Mouse (Mus musculus) adrenal gland, adult (tissue): ENCODE data around the gene Skint3.
"Not testable (repeated sequence)": the region's sequence is repeated elsewhere in the genome, so short reads cannot be mapped to it uniquely, and the experiment has no call there.

Source experiments
- DNase-seq, 2 experiments: peaks; one replicate each; pipeline ENCODE4 v3.0.0; 2022 to 2023; ENCODE audit warnings: low spot score in 1 of 2; ENCODE audit not compliant: inconsistent age in 2 of 2

The Skint3 gene

GRCm38 (mm10) chr4:112231945-112232344 lies at the start of gene Skint3:
TSS of gene Skint3 (plus strand) at chr4:112232245.
- DNase-seq: no peak

GRCm38 (mm10) chr4:112243416-112243815 lies 11.4 kb downstream of the Skint3 start:
- no peak for DNase-seq

DNA sequence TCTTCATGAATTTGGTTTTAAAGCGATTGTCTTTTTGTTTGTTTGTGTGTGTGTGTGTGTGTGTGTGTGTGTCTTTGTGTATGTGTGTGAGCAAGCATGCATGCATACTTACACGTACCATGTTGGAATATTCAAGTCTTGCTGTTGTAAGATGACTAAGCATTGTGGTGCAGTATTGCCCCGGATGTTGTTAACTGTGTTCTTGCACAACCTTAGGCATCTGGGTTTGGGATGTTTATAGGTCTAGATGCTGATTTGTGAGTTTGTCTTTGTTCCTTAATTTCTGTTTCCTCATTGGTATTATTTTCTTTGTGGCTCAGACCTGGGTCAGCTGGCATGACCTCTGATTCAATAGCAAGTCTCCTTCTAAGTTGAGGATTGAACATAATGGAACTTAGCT lies 11.9 kb downstream of the Skint3 start:
- DNase-seq: no peak

GRCm38 (mm10) chr4:112256022-112256421 lies 24.0 kb downstream of the Skint3 start:
- no peak for DNase-seq

- no peak for DNase-seq
Measured at GRCm38 (mm10) chr4:112287178-112287974, 55.3 kb downstream of the Skint3 start.

GRCm38 (mm10) chr4:112288396-112288795 lies 56.4 kb downstream of the Skint3 start:
- DNase-seq: no peak

GRCm38 (mm10) chr4:112302305-112302704 lies 70.3 kb downstream of the Skint3 start:
- no peak for DNase-seq

DNA sequence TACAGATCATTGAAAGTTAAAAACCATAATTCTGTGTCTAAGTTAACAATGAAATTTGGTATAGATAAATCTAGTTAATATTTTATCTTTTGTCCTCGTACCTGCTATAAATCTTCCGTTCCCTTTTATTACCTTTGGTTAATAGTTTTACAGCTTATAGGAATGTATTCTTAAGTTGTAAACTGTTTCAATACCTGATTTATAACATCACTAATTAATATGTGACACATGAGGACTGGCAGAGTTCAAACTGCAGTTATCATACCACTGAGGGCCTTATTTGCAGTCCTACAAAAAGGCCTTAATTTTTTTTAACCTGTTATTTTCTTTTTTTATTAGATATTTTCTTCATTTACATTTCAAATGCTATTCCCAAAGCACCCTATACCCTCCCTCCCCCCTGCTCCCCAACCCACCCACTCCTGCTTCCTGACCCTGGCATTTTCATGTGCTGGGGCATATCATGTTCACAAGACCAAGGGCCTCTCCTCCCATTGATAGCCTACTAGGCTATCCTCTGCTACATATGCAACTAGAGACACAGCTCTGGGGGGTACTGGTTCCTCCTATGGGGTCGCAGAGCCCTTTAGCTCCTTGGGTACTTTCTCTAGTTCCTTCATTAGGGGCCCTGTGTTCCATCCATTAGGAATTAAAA lies 70.9 kb downstream of the Skint3 start:
- DNase-seq: no peak

DNA sequence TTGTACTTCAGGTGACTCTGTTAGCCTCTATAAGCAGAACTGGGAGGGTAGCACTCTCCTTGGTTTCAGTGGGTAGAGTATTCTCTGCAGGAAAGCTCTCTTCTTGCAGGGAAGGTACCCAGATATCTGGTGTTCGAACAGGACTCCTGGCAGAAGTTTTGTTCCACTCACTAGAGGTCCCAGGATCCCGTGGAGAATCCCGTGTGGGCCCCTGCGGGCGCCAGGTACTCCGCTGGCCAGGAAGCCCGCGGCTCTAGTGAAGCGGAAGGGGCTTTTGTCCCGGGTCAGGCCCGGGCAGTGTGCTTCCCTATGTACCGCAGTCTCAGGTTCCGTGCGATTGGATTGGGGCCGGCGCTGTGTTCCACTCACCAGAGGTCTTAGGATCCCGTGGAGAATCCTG lies 117.1 kb downstream of the Skint3 start:
- DNase-seq: not testable (repeated sequence)
